Mouse (Mus musculus) kidney, adult 2 months (tissue): ENCODE measurements at regions not wholly inside any gene's neighbourhood (a gene's known extent, or its start where the extent isn't known, plus 50 kb on each side); places are given as distances from the start of the nearest gene placed in this dataset.

Experiments
- DNase-seq: peaks from one replicate; pipeline ENCODE4 v3.0.0; 2021
- H3K27ac ChIP-seq: fragments of 200-500 bp; 2 replicates; pipeline ENCODE4 v1.5.1; 2012; ENCODE audit warnings: low read depth, low read length, control low read depth, inconsistent platforms; ENCODE audit not compliant: insufficient read depth
- H3K27me3 ChIP-seq: fragments of 200-500 bp; replicated peaks from 2 replicates; pipeline ENCODE4 v1.6.1; 2012; ENCODE audit warnings: mild to moderate bottlenecking, moderate library complexity, low read length, inconsistent platforms; ENCODE audit not compliant: control insufficient read depth, insufficient read depth
- H3K36me3 ChIP-seq: fragments of 200-500 bp; 2 replicates; pipeline ENCODE4 v1.6.1; 2012; ENCODE audit warnings: mild to moderate bottlenecking, moderate library complexity, low read length, inconsistent platforms; ENCODE audit not compliant: control insufficient read depth, insufficient read depth
- H3K4me1 ChIP-seq: fragments of 200-500 bp; 2 replicates; pipeline ENCODE4 v1.6.1; 2011; ENCODE audit warnings: low read length; ENCODE audit not compliant: control insufficient read depth, insufficient read depth
- H3K4me3 ChIP-seq: fragments of 200-500 bp; 2 replicates; pipeline ENCODE4 v1.5.1; 2011; ENCODE audit warnings: mild to moderate bottlenecking, low read depth, low read length, control low read depth; ENCODE audit not compliant: insufficient read depth
- CTCF ChIP-seq: fragments of 200-500 bp; conservative IDR thresholded peaks from 2 replicates; pipeline ENCODE4 v1.5.1; 2011; ENCODE audit warnings: low read depth, mild to moderate bottlenecking, control low read depth, low read length, moderate library complexity, mixed read lengths; ENCODE audit not compliant: insufficient read depth, insufficient read length
- POLR2A ChIP-seq: fragments of 200-500 bp; IDR thresholded peaks from one replicate; pipeline ENCODE4 v1.6.1; 2011; ENCODE audit warnings: low read depth, low read length, control low read depth
- WGBS: fragments of 180-500 bp; shearing (Covaris S2); methylation state at CpG from one replicate; pipeline ENCODE4 v1.1.7; 2018; 5-methylcytosine and 5-hydroxymethylcytosine counted together

GRCm38 (mm10) chr13:3742763-3743401, 61.2 kb downstream of the Calml3 start:
- peaks cover 16% of the 10 kb centered on the region for H3K4me1 ChIP-seq
- DNase-seq: no peak
- WGBS: 31% methylated on average over 4 of the region's 4 CpGs
- no peaks in the 10 kb centered on the region for H3K36me3 ChIP-seq
- H3K27ac ChIP-seq: no peak overlapping the region
- no peak overlapping the region for H3K4me3 ChIP-seq
- TF ChIP-seq POLR2A (no peak), CTCF (no peak)
- H3K27me3 ChIP-seq: no peaks in the 10 kb centered on the region

GRCm38 (mm10) chr13:3742094-3742730, 61.9 kb downstream of the Calml3 start:
- no peaks in the 10 kb centered on the region for H3K27me3 ChIP-seq
- 67% methylated on average over 2 of the region's 2 CpGs for WGBS
- no peaks in the 10 kb centered on the region for H3K36me3 ChIP-seq
- H3K4me3 ChIP-seq: no peak overlapping the region
- TF ChIP-seq POLR2A: no peak
- no peak for TF ChIP-seq CTCF
- H3K4me1 ChIP-seq: peaks cover 16% of the 10 kb centered on the region
- H3K27ac ChIP-seq: no peak overlapping the region
- DNase-seq: no peak

GRCm38 (mm10) chr13:3730699-3731021, 73.5 kb downstream of the Calml3 start:
- DNase-seq: no peak
- 29% methylated on average over 2 of the region's 2 CpGs for WGBS
- no peak overlapping the region for H3K4me3 ChIP-seq
- H3K36me3 ChIP-seq: no peaks in the 10 kb centered on the region
- no peak overlapping the region; the same call in 1 of the 2 replicates for H3K27ac ChIP-seq
- no peak for TF ChIP-seq POLR2A
- TF ChIP-seq CTCF: no peak
- peaks cover 2% of the 10 kb centered on the region; the same call in 1 of the 2 replicates for H3K4me1 ChIP-seq
- H3K27me3 ChIP-seq: no peaks in the 10 kb centered on the region

GRCm38 (mm10) chr13:3729926-3730698, 74.0 kb downstream of the Calml3 start:
- H3K36me3 ChIP-seq: no peaks in the 10 kb centered on the region
- no peak overlapping the region for H3K4me3 ChIP-seq
- DNase-seq: peak; percentile 52
- TF ChIP-seq POLR2A: no peak
- no peak for TF ChIP-seq CTCF
- 8% methylated on average over 3 of the region's 3 CpGs for WGBS
- no peak overlapping the region for H3K27ac ChIP-seq
- H3K4me1 ChIP-seq: peaks cover 2% of the 10 kb centered on the region; the same call in 1 of the 2 replicates
- no peaks in the 10 kb centered on the region for H3K27me3 ChIP-seq

GRCm38 (mm10) chr13:3728888-3729287, 75.2 kb downstream of the Calml3 start:
- no peak for TF ChIP-seq CTCF
- no peak for TF ChIP-seq POLR2A

GRCm38 (mm10) chr13:3726331-3726781, 77.8 kb downstream of the Calml3 start:
- no peaks in the 10 kb centered on the region for H3K27me3 ChIP-seq
- 49% methylated on average over 5 of the region's 5 CpGs for WGBS
- no peaks in the 10 kb centered on the region for H3K36me3 ChIP-seq
- no peak overlapping the region for H3K4me3 ChIP-seq
- no peak for DNase-seq
- H3K4me1 ChIP-seq: peaks cover 2% of the 10 kb centered on the region; the same call in 1 of the 2 replicates
- TF ChIP-seq CTCF (no peak), POLR2A (no peak)
- H3K27ac ChIP-seq: no peak overlapping the region

More at GRCm38 (mm10) chr13:3728888-3729287, 75.2 kb downstream of the Calml3 start:
- no peak overlapping the region for H3K4me3 ChIP-seq
- 81% methylated on average over 3 of the region's 3 CpGs for WGBS
- no peaks in the 10 kb centered on the region for H3K36me3 ChIP-seq
- no peaks in the 10 kb centered on the region for H3K27me3 ChIP-seq
- peaks cover 2% of the 10 kb centered on the region; the same call in 1 of the 2 replicates for H3K4me1 ChIP-seq
- DNase-seq: no peak
- no peak overlapping the region for H3K27ac ChIP-seq

GRCm38 (mm10) chr13:3725803-3726202, 78.3 kb downstream of the Calml3 start:
- H3K27me3 ChIP-seq: no peaks in the 10 kb centered on the region
- no peak overlapping the region for H3K4me3 ChIP-seq
- peaks cover 2% of the 10 kb centered on the region; the same call in 1 of the 2 replicates for H3K4me1 ChIP-seq
- no peak overlapping the region for H3K27ac ChIP-seq
- DNase-seq: no peak
- H3K36me3 ChIP-seq: no peaks in the 10 kb centered on the region
- TF ChIP-seq POLR2A (no peak), CTCF (no peak)
- 76% methylated on average over 3 of the region's 3 CpGs for WGBS
